Mouse (Mus musculus) brain, embryonic 14.5 days (tissue): ENCODE data around the gene Itga9.

Experiments
- CTCF ChIP-seq: fragments of 200-500 bp; IDR thresholded peaks from 2 replicates; pipeline ENCODE4 v1.5.1; 2012; ENCODE audit warnings: inconsistent platforms, mild to moderate bottlenecking, moderate library complexity, borderline replicate concordance; ENCODE audit not compliant: insufficient read depth, insufficient read length; ENCODE audit errors: extremely low read depth
- POLR2A ChIP-seq: fragments of 200-500 bp; IDR thresholded peaks from 2 replicates; pipeline ENCODE4 v1.6.1; 2012; ENCODE audit warnings: mild to moderate bottlenecking, inconsistent platforms, borderline replicate concordance; ENCODE audit not compliant: poor library complexity, insufficient read depth, insufficient read length, severe bottlenecking; ENCODE audit errors: extremely low read depth

GRCm38 (mm10) chr9:118647495-118647894 lies 41.0 kb downstream of the Itga9 start:
- TF ChIP-seq CTCF (no peak), POLR2A (no peak)
